Mouse (Mus musculus) splenic B cell, adult 2 months (primary cell): ENCODE data around the gene Kank1.

Source experiments
- DNase-seq: peaks from one replicate; pipeline ENCODE4 v3.0.0-alpha.2; 2011; ENCODE audit warnings: low read depth, low spot score
- H3K27me3 ChIP-seq: 2 replicates; pipeline ENCODE4 v1.6.1; 2012; ENCODE audit warnings: mild to moderate bottlenecking, low read length, moderate library complexity, mixed read lengths; ENCODE audit not compliant: control insufficient read depth, poor library complexity, insufficient read depth, severe bottlenecking
- H3K36me3 ChIP-seq: 2 replicates; pipeline ENCODE4 v1.6.1; 2012; ENCODE audit warnings: mild to moderate bottlenecking, low read length, moderate library complexity, mixed read lengths; ENCODE audit not compliant: control insufficient read depth, poor library complexity, insufficient read depth, severe bottlenecking

Gene Kank1

DNA sequence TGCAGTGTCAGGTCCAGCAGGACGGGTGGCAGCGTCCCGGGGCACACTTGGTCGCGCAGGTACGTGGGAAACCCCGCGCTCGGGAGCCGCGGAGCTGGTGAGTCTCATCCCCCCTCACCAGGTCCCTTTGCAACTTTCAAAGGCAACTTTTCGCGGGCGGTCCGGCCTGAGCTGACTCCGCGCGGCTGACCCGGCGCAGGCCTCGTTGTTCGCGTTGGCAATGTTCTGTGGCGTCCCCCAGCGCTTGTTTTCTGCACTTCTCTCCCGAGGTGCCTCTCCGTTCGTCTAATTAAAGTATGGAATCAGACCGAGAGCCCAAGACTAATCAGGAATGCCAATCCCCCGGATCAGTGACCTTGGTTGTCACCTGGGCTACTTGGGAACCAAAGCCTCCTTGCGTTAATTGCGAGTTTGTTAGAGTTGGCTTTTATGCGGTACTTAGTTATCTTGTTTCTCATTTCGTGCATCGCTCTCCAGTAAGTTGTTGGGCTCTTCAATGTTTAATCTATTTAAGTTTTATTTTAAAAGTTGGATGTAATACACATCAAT is 791 bp downstream of the Kank1 start:
- no peak for DNase-seq
- Histone ChIP-seq H3K27me3 (no peaks in the 10 kb centered on the region; the same call in 1 of the 2 replicates), H3K36me3 (no peaks in the 10 kb centered on the region)

DNA sequence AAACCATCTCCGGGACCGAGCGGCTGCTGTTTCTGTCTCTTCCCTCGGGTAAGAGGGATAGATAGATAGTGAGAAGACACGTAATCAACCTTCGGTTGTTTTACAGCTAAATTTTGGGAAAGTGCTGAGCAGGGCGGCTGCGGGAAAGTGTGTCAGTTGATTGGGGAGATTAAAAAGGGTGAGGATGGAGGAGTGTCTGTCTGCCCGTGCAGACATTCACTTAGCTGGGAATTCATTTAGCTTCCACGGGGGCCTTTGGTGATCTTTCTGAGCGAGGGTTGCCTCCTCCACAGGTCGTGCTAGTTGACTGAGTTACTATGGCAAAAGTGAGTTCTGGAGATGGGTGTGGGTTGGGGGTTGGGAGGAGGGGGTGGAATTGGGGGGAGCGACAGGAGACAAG is 1.3 kb downstream of the Kank1 start:
- Histone ChIP-seq H3K36me3 (no peaks in the 10 kb centered on the region), H3K27me3 (no peaks in the 10 kb centered on the region; the same call in 1 of the 2 replicates)
- DNase-seq, result no peak

DNA sequence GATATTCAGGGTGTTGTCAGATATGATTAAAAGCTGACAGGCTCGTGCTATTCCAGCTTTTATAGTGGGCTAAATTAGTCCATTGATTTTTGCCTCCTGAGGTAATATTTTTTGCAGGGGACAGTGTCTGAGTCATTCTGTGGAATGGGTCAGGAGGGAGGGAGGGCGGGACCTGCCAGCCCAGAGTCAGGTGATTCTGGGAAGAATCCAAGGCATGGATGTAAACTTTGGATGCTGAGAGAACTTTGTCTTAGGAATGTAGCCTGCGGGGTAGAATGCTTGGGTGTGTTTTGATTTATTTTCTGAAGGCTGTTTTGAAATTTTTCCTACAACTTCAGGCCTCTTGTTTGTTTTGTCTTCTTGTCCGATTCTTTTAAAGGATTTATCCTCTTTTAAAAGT is 6.8 kb downstream of the Kank1 start:
- Histone ChIP-seq H3K27me3 (no peaks in the 10 kb centered on the region; the same call in 1 of the 2 replicates), H3K36me3 (no peaks in the 10 kb centered on the region)
- no peak for DNase-seq

DNA sequence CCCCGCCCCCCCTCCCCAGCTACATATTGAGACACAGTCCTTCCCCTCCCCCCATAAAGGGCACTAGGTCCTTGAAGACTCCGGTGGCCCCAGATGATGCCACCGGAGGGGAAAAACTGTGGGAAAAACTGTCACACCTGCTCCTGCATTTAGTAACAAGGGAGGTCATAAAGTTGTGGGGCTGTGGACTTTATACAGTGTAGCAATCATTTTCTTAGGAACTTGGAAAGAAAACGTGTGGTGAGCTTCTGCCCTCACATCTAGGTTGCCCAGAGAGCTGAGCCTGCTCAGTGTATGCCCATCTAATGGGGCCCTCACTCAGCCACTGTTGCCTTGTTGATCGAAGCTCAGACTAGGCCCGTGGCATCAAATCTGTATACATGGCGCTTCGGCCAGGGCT is 9.3 kb downstream of the Kank1 start:
- no peaks in the 10 kb centered on the region; the same call in 1 of the 2 replicates for H3K27me3 ChIP-seq
- no peaks in the 10 kb centered on the region for H3K36me3 ChIP-seq
- no peak for DNase-seq

DNA sequence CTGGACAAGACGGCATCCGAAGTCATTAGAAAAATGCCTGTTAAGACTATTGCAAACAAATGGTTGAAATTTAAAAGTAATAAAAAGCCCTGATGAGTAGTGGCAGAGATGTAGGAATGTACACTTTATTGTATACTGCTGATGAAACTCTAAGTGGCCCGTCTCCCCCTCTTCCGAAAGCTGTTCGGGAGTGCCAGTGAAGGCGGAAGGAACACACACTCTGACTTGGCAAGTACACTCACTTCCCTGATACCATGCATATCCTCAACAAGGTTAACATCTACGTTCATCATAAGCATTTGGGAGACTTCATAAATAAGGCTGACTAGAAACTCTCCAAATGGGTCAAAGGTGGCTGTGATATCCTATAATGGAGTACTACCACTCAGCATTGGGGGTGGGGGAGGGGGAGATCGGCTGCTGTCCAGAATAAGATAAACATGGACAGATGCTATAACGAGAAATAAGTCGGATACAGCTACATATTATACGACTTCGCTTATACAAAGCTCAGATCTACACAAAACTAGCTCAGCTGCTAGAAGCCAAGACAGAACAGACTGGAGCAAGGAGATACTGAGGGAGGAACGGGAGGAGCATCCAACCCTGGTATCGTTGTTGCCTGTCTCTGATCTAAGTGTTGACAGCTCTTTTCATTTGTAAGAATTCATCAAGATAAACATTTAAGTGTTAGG is 11.2 kb downstream of the Kank1 start:
- H3K36me3 ChIP-seq, result no peaks in the 10 kb centered on the region
- H3K27me3 ChIP-seq, result no peaks in the 10 kb centered on the region; the same call in 1 of the 2 replicates
- no peak for DNase-seq

DNA sequence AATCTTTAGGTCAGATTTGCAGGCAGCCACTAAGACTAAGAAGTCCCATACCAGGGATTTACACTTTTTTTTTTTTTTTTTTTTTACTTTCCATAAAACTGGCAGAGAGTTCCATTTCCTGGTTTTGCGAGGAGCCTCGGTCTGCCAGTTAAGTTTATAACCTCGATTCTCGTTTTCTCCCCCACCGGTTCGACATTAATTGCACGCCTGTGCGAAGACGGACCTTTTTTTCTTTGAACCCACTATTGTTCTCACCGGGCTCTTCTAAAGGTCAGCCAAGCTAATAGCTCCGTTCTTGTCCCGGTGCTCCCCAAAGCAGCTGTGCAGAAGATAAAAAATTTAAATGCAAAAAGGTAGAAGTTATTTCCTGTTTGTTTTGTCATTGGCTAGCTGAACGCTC is 12.5 kb downstream of the Kank1 start:
- no peaks in the 10 kb centered on the region for H3K36me3 ChIP-seq
- DNase-seq, result no peak
- no peaks in the 10 kb centered on the region; the same call in 1 of the 2 replicates for H3K27me3 ChIP-seq

DNA sequence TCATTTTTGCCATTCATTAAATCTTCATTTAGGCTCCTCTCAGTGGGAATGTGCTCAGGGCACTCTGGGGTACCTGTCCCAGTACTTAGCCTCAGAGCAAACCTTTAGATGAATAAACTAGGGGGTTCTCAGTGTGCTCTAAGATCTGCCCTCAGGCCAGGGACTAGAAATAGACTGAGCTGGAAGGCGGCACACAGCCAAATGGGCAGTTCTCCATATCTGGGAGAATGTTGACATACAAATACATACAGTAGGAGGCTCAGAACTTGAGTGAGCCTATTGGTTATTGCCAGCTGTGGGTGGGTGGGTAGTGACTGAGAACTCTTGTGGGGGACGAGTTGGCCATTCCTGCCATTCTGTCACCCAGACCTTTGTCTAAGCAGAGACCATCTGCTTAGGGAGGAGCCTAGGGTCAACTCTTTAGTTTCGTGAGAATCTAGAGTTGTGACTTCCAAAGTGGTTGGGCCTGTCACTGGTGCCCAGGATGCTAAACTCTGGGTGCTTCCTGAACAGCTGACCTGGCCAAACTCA is 14.9 kb downstream of the Kank1 start:
- H3K36me3 ChIP-seq, result no peaks in the 10 kb centered on the region
- DNase-seq, result no peak
- H3K27me3 ChIP-seq, result no peaks in the 10 kb centered on the region

DNA sequence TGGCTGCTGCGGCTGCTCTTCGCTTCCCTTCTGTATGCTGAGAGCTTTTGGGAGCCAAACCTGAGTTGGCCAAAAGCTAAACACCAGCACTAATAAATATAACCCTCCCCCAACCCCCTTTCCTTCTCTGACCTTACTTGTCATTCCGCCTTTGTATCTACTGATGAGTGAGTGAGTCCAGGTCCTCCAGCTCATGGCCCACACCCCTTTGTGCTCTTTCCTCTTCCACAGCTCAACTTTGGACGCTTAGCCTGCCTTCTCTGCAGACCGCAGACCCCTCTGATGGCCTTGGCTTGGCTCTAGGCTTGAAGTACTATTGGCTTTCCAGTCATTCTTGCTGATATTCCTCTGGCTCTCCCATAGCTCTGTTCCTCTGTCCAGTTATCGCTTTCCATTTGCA is 16.4 kb downstream of the Kank1 start:
- Histone ChIP-seq H3K36me3 (no peaks in the 10 kb centered on the region), H3K27me3 (no peaks in the 10 kb centered on the region)
- no peak for DNase-seq

DNA sequence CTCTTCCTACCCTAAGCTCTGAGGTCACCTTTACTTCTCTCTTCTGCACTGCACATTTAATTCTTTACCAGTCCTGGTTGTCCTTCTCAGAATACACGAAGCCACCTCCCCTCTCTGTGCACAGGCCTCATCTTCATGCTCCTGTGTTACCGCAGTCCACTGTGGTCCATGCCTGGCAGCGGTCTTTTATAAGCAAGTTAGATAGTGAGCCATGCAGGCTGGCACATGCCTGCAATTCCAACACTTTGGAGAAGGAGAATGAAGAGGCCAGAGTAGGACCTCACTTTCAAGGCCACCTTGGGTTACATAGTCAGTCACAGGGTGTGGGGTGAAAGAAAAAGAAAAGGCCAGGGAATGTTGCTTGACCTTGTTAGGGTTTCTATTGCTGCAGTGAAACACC is 16.9 kb downstream of the Kank1 start:
- no peaks in the 10 kb centered on the region for H3K36me3 ChIP-seq
- no peaks in the 10 kb centered on the region for H3K27me3 ChIP-seq
- no peak for DNase-seq

DNA sequence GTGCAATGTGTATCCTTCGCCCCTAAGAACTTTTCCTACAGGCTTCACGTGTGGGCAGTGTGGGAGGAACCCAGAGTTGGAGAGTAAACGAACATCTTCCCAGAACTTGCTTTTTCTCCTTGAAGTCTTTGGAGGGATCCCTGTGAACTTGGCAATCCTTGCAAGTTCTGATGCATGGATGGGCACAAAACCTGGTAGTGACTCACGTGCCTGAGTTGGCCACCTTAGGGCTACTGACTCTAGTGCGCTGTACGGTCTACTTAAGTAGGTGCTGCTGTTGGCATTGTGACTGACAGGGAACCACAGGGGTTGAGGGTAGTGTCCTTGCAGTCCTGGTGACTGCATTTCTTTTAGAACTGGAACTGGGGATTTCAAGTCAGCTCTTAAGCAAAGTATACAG is 21.5 kb downstream of the Kank1 start:
- Histone ChIP-seq H3K27me3 (no peaks in the 10 kb centered on the region), H3K36me3 (no peaks in the 10 kb centered on the region)
- DNase-seq, result no peak

DNA sequence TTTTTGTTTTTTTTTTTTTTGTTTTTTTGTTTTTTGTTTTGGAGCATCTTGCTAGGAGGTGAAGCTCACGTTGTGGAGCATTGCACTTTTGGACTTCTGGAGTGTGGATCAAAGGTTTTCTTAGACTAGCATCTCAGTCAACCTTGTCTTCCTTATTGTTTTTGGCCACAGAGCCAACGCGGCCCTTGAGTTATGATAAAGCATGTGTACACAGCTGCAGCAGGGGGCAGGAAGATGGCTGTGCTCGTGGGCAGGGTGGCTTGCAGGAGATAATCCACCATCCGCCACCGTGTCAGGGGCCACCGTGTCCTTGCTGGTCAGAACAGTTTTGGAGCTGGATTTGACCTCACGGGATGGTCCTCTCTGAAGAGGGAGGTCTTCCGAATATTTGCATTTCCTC is 29.4 kb downstream of the Kank1 start:
- Histone ChIP-seq H3K36me3 (no peaks in the 10 kb centered on the region), H3K27me3 (no peaks in the 10 kb centered on the region; the same call in 1 of the 2 replicates)
- no peak for DNase-seq

DNA sequence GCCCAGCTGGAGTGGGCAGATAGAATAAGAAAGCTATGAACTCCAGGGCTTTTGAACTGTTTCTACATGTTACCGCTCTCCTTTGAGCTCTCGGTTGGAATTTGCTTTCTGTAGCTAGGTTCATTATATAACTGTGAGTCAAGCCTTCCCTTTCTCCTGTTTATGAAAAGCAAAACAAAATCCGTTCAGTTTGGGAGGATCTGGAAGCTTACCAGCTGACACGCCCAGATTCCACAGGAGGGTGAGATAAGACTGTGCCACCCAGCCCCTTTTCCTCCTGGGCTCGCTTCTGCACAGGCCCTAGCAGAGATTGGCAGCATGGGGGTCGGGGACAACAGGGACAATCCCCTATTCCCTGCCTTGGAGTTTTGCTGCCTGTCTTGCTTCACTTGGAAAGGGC is 30.5 kb downstream of the Kank1 start:
- H3K36me3 ChIP-seq, result no peaks in the 10 kb centered on the region
- no peak for DNase-seq
- no peaks in the 10 kb centered on the region; the same call in 1 of the 2 replicates for H3K27me3 ChIP-seq

DNA sequence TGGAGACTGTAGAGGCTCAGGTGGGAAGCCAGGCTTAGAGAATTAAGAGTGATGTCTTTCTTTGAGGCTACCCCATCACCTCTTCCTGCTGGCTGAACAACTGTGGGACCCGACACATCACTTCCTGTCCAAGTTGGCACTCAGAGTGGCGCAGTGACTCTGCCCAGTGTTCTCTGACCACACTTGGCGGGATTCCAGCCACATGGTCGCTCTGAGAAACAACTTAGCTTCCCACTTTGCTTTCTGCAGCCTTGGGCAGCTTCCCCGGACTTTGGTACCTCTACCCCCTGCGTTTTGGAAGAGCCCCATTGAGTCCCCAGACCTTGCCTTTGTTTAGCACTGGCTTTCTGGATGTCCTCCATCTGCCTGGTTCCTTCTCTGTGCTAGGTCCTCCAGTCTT is 31.8 kb downstream of the Kank1 start:
- Histone ChIP-seq H3K27me3 (no peaks in the 10 kb centered on the region; the same call in 1 of the 2 replicates), H3K36me3 (no peaks in the 10 kb centered on the region)
- no peak for DNase-seq

DNA sequence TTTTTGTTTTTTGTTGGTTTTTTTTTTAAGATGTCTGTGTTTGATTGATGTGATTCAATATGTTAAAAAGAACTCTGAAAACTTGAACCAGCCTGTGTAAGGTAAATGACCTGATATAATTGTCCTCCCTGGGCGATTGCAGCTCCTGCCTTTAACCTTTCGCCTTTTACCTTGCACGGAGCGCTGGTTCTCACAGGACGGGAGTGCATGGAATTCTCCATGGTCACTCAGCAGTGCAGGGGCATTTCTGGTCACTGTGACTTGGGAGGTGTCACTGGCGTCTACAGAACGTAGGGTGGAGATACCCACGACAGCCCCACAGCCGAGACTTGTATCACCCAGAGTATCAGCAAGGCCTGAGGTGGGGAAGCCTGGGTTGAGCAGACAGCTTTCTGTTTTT is 34.8 kb downstream of the Kank1 start:
- H3K36me3 ChIP-seq, result no peaks in the 10 kb centered on the region
- no peaks in the 10 kb centered on the region; the same call in 1 of the 2 replicates for H3K27me3 ChIP-seq
- no peak for DNase-seq

DNA sequence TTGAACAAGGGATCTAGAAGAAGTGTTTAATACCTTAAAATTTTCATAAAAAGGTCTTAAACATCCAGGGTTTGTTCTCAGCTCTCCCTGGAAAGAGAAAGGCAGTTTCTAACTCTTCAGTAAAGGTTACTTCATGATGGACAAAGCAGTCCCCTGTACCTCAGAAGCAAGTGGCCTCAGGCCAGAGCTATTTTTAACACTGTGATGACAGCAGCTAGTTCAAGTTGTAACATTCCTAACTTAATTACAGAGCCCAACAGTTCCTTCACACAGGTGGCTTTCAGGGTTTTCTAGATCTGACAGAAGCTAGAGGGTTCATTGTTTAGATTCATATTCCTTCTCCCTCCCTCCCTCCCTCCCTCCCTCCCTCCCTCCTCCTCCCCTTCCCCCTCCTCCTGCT is 36.4 kb downstream of the Kank1 start:
- DNase-seq, result no peak
- Histone ChIP-seq H3K27me3 (no peaks in the 10 kb centered on the region; the same call in 1 of the 2 replicates), H3K36me3 (no peaks in the 10 kb centered on the region)
